Mouse (Mus musculus): ENCODE data around the gene Fbxw27. TPM values are rescaled to one million over a fixed set of nuclear protein-coding genes. Genes with fewer than 3 reads are reported as not detected.
"Not testable (repeated sequence)": the region's sequence is repeated elsewhere in the genome, so short reads cannot be mapped to it uniquely, and the experiment has no call there.

The Fbxw27 gene
- not detected in 2 replicates for polyA plus RNA-seq (2012; rRNA removed)

DNA sequence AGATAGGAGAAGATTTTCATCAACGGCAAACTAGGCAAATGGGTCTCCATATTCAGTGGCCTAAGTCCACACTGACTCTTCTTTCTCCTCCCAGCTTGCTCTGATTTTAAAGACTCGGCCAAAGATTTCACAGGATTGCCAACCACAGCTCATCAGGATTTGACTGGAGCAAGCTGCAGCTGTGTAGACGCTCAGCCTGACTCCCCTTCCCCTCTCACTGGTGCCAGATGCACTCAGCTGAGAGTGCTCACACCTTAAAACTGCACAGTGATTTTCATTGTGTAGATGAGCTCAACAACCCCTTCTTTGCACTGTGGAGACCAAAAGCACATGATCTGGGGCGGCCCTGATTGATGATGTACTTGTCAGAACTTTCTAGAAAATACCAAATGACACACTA, at the start of gene Fbxw27:
TSS of gene Fbxw27 (minus strand) at position 101 of the 400 bp plus-strand sequence.
- not testable (repeated sequence) for DNase-seq; H3K4me1 ChIP-seq (ENCODE audit: control insufficient read depth, insufficient read depth, low read length); H3K27me3 ChIP-seq (replicated peaks; ENCODE audit: control insufficient read depth, insufficient read depth, low read length); H3K36me3 ChIP-seq (ENCODE audit: control insufficient read depth, insufficient read depth, low read length); H3K27ac ChIP-seq (ENCODE audit: insufficient read depth, low read depth, low read length); H3K4me3 ChIP-seq (ENCODE audit: insufficient read depth, low read depth, low read length)
- 83% methylated on average over 4 of the region's 4 CpGs for WGBS

GRCm38 (mm10) chr9:109833088-109833412, 42.6 kb upstream of the Fbxw27 start:
- H3K4me1 ChIP-seq (ENCODE audit: control insufficient read depth, insufficient read depth, low read length): 0 out of 2 replicates have a peak, but pooled peaks cover 4% of the 10 kb centered on the region
- H3K27ac ChIP-seq (ENCODE audit: insufficient read depth, low read depth, low read length): no peak overlapping the region
- H3K36me3 ChIP-seq (ENCODE audit: control insufficient read depth, insufficient read depth, low read length): no peaks in the 10 kb centered on the region
- H3K4me3 ChIP-seq (ENCODE audit: insufficient read depth, low read depth, low read length): peak overlapping the region; percentile 78
- TF ChIP-seq CTCF (conservative IDR thresholded peaks at IDR 0.05; ENCODE audit: insufficient read depth, insufficient read length, low read depth, low read length): no peak
- no peak for TF ChIP-seq POLR2A (IDR thresholded peaks at IDR 0.05; ENCODE audit: low read depth, low read length)
- H3K27me3 ChIP-seq (replicated peaks; ENCODE audit: control insufficient read depth, insufficient read depth, low read length): no peaks in the 10 kb centered on the region
- WGBS: 3% methylated on average over 6 of the region's 6 CpGs
- no peak for DNase-seq

- WGBS: under 1% methylated on average over 32 of the region's 32 CpGs
- Histone ChIP-seq H3K27ac (ENCODE audit: insufficient read depth, low read depth, low read length) (peak within 1 kb of the TSS; percentile 80), H3K27me3 (replicated peaks; ENCODE audit: control insufficient read depth, insufficient read depth, low read length) (no peaks in the 10 kb centered on the region), H3K36me3 (ENCODE audit: control insufficient read depth, insufficient read depth, low read length) (no peaks in the 10 kb centered on the region), H3K4me1 (ENCODE audit: control insufficient read depth, insufficient read depth, low read length) (0 out of 2 replicates have a peak, but pooled peaks cover 4% of the 10 kb centered on the region), H3K4me3 (ENCODE audit: insufficient read depth, low read depth, low read length) (peak within 1 kb of the TSS; percentile 78)
- TF ChIP-seq POLR2A (IDR thresholded peaks at IDR 0.05; ENCODE audit: low read depth, low read length): no peak
- TF ChIP-seq CTCF (conservative IDR thresholded peaks at IDR 0.05; ENCODE audit: insufficient read depth, insufficient read length, low read depth, low read length): peak; percentile 79
- peak; percentile 90 for DNase-seq
Observed at GRCm38 (mm10) chr9:109832391-109833087, 42.1 kb upstream of the Fbxw27 start, which contains the start of gene Nme6. TSS of gene Nme6 (plus strand) at chr9:109832749.

- H3K4me3 ChIP-seq (ENCODE audit: insufficient read depth, low read depth, low read length): no peak overlapping the region
- no peaks in the 10 kb centered on the region for H3K27me3 ChIP-seq (replicated peaks; ENCODE audit: control insufficient read depth, insufficient read depth, low read length)
- TF ChIP-seq POLR2A (IDR thresholded peaks at IDR 0.05; ENCODE audit: low read depth, low read length) (no peak), CTCF (conservative IDR thresholded peaks at IDR 0.05; ENCODE audit: insufficient read depth, insufficient read length, low read depth, low read length) (no peak)
- H3K4me1 ChIP-seq (ENCODE audit: control insufficient read depth, insufficient read depth, low read length): no peaks in the 10 kb centered on the region
- H3K27ac ChIP-seq (ENCODE audit: insufficient read depth, low read depth, low read length): no peak overlapping the region
- H3K36me3 ChIP-seq (ENCODE audit: control insufficient read depth, insufficient read depth, low read length): no peaks in the 10 kb centered on the region
- 69% methylated on average over 5 of the region's 5 CpGs for WGBS
- DNase-seq: no peak
Observed at GRCm38 (mm10) chr9:109826181-109826580, 35.7 kb upstream of the Fbxw27 start.

DNA sequence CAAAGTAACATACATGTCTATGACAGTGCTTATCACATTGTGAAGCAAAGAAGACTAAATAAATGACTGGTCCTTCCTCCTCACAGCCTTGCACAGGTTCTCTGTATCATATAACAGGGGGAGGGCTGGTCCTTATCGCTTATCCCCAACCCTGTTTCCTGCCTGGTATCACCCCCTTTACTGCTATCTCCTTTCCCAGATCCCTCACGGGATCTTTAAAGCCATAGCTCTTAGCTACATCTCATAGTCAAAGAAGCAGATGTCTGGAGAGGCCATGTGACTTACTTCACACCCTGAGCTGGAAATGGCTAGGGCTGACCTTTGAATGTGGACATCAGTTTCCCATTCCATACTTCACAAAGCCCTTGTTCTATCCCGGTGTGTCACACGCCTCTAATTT, 35.3 kb upstream of the Fbxw27 start:
- Histone ChIP-seq H3K4me1 (ENCODE audit: control insufficient read depth, insufficient read depth, low read length) (no peaks in the 10 kb centered on the region), H3K27ac (ENCODE audit: insufficient read depth, low read depth, low read length) (no peak overlapping the region), H3K36me3 (ENCODE audit: control insufficient read depth, insufficient read depth, low read length) (no peaks in the 10 kb centered on the region), H3K27me3 (replicated peaks; ENCODE audit: control insufficient read depth, insufficient read depth, low read length) (no peaks in the 10 kb centered on the region), H3K4me3 (ENCODE audit: insufficient read depth, low read depth, low read length) (no peak overlapping the region)
- TF ChIP-seq CTCF (conservative IDR thresholded peaks at IDR 0.05; ENCODE audit: insufficient read depth, insufficient read length, low read depth, low read length): no peak
- no peak for TF ChIP-seq POLR2A (IDR thresholded peaks at IDR 0.05; ENCODE audit: low read depth, low read length)
- WGBS: 50% methylated on average over 4 of the region's 4 CpGs
- DNase-seq: no peak

DNA sequence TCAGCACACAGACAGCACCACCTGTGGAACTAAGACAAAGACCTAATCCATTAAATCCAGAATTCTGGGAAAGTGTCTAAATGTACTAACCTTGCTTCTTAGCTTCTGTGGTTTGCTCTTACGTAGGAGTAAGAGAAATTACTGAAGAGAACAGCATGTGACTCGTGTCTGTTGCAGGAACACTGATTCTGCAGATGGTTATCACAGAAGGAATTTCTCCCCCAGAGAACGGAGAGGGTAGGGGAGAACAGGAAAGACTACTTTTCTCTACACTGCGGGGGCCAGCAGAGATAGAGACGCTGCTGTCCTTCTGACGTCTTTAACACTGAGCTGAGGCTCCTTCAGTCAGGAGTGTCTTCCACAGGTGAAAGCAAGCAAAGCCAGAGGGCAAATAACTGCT, 25.9 kb upstream of the Fbxw27 start:
- Histone ChIP-seq H3K36me3 (ENCODE audit: control insufficient read depth, insufficient read depth, low read length) (no peaks in the 10 kb centered on the region), H3K4me3 (ENCODE audit: insufficient read depth, low read depth, low read length) (no peak overlapping the region), H3K27me3 (replicated peaks; ENCODE audit: control insufficient read depth, insufficient read depth, low read length) (no peaks in the 10 kb centered on the region), H3K4me1 (ENCODE audit: control insufficient read depth, insufficient read depth, low read length) (no peaks in the 10 kb centered on the region), H3K27ac (ENCODE audit: insufficient read depth, low read depth, low read length) (0 out of 2 replicates have a peak overlapping the region, but pooled peaks have one; percentile 12)
- no peak for TF ChIP-seq POLR2A (IDR thresholded peaks at IDR 0.05; ENCODE audit: low read depth, low read length)
- TF ChIP-seq CTCF (conservative IDR thresholded peaks at IDR 0.05; ENCODE audit: insufficient read depth, insufficient read length, low read depth, low read length): no peak
- no peak for DNase-seq
- 54% methylated on average over 6 of the region's 6 CpGs for WGBS

- no peak overlapping the region for H3K27ac ChIP-seq (ENCODE audit: insufficient read depth, low read depth, low read length)
- WGBS: 51% methylated on average over 7 of the region's 7 CpGs
Observed at GRCm38 (mm10) chr9:109813424-109813823, 23.0 kb upstream of the Fbxw27 start.

More at GRCm38 (mm10) chr9:109813424-109813823, 23.0 kb upstream of the Fbxw27 start:
- no peaks in the 10 kb centered on the region for H3K4me1 ChIP-seq (ENCODE audit: control insufficient read depth, insufficient read depth, low read length)
- no peaks in the 10 kb centered on the region for H3K36me3 ChIP-seq (ENCODE audit: control insufficient read depth, insufficient read depth, low read length)
- TF ChIP-seq CTCF (conservative IDR thresholded peaks at IDR 0.05; ENCODE audit: insufficient read depth, insufficient read length, low read depth, low read length) (no peak), POLR2A (IDR thresholded peaks at IDR 0.05; ENCODE audit: low read depth, low read length) (no peak)
- no peaks in the 10 kb centered on the region for H3K27me3 ChIP-seq (replicated peaks; ENCODE audit: control insufficient read depth, insufficient read depth, low read length)
- no peak for DNase-seq
- no peak overlapping the region for H3K4me3 ChIP-seq (ENCODE audit: insufficient read depth, low read depth, low read length)
